Mouse (Mus musculus): ENCODE data around the gene Uhrf1. TPM values are rescaled to one million over a fixed set of nuclear protein-coding genes. Genes with fewer than 3 reads are reported as not detected.
A peak's percentile ranks its signal among the peaks of the same experiment; 100 is the strongest.

Uhrf1 gene
- total and polyA plus RNA-seq, 3 experiments = 108 to 196 (median 186) TPM

DNA sequence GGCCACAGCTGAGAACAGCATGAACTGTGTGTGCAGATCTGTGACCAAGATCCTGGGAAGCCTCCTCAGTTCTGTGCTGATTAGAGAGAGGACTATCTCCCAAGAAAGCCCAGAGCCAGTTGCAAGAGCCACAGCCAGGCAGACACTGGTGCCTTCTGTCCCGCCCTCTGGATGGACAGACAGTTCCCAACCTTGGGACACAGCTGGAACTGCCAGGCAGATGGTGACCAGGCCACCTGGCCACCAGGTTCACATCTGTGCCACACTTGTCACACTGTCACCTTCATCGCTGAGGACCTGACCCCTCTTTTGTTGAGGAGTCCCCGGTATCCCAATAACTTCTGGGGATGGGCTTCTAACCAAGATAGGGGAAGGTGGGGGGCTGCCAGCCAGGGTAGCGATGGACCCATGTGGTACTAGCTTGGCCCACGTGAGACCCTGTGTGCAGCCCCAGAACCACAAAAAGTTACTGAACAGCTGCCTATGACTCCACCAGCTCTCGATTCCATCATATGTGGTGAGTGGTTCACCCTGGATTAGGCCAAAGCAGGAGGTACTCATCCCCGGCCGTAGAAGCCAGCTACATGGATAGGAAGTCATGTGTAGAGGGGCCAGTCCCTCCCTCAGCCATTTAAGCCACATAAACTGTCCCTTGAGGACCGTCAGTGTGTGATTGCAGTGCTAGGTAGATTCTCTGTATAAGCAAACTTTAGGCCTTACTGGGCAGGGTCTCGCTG lies 43.7 kb upstream of the Uhrf1 start:
- no peaks in the 10 kb centered on the region for H3K9me3 ChIP-seq (replicated peaks)
- peaks cover 3% of the 10 kb centered on the region; the same call in 1 of the 2 replicates for H3K27me3 ChIP-seq (ENCODE audit: insufficient read depth, low read length)
- peaks cover 75% of the 10 kb centered on the region for H3K4me1 ChIP-seq (ENCODE audit: insufficient read depth, low read depth, low read length)
- no peak for TF ChIP-seq GATA2 (IDR thresholded peaks at IDR 0.05; ENCODE audit: borderline replicate concordance, low read depth, low read length)
- TF ChIP-seq CTCF (IDR thresholded peaks at IDR 0.05; ENCODE audit: low read depth, low read length) = no peak
- TF ChIP-seq GATA1 (IDR thresholded peaks at IDR 0.05; ENCODE audit: borderline replicate concordance, low read length) = no peak
- no peak for TF ChIP-seq POLR2AphosphoS5 (IDR thresholded peaks at IDR 0.05; ENCODE audit: insufficient replicate concordance, low read depth, low read length)
- no peak for TF ChIP-seq TAL1 (conservative IDR thresholded peaks at IDR 0.05; ENCODE audit: low read depth, low read length)
- DNase-seq (ENCODE audit: low spot score) (no peak), ATAC-seq (ENCODE audit: extremely low read depth, insufficient number of reproducible peaks, low FRiP score, poor library complexity, severe bottlenecking) (no peak)
- H3K36me3 ChIP-seq (replicated peaks) = peaks cover 65% of the 10 kb centered on the region
- H3K4me3 ChIP-seq (ENCODE audit: low read depth, low read length) = peak overlapping the region; percentile 82; the same call in 1 of the 2 replicates

DNA sequence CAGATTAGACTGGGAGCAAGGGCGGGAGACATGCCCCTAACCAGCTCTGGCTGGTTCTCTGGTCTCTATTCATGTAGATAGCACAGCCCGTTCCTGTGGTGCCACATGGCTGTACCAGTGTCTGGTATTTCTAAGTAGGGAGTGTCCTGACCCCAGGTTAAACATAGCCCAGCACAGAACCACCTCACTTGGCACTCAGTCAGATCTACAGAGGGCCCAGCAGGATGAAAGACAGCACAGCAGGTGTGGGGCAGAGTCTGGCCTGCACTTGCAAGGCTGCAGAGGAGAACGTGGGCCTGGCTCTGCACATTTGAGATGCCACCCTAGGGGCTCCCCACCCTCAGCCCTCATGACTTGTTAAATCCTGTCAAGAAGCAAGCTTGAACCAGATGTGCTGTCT lies 42.0 kb upstream of the Uhrf1 start:
- Histone ChIP-seq H3K9me3 (replicated peaks) (no peaks in the 10 kb centered on the region), H3K4me3 (ENCODE audit: low read depth, low read length) (peak overlapping the region; percentile 5; the same call in 1 of the 2 replicates), H3K4me1 (ENCODE audit: insufficient read depth, low read depth, low read length) (peaks cover 78% of the 10 kb centered on the region), H3K27me3 (ENCODE audit: insufficient read depth, low read length) (no peaks in the 10 kb centered on the region), H3K36me3 (replicated peaks) (peaks cover 80% of the 10 kb centered on the region)
- no peak for TF ChIP-seq GATA1 (IDR thresholded peaks at IDR 0.05; ENCODE audit: borderline replicate concordance, low read length)
- TF ChIP-seq GATA2 (IDR thresholded peaks at IDR 0.05; ENCODE audit: borderline replicate concordance, low read depth, low read length) = no peak
- no peak for TF ChIP-seq TAL1 (conservative IDR thresholded peaks at IDR 0.05; ENCODE audit: low read depth, low read length)
- no peak for TF ChIP-seq CTCF (IDR thresholded peaks at IDR 0.05; ENCODE audit: low read depth, low read length)
- TF ChIP-seq POLR2AphosphoS5 (IDR thresholded peaks at IDR 0.05; ENCODE audit: insufficient replicate concordance, low read depth, low read length) = no peak
- DNase-seq (ENCODE audit: low spot score) (no peak), ATAC-seq (ENCODE audit: extremely low read depth, insufficient number of reproducible peaks, low FRiP score, poor library complexity, severe bottlenecking) (no peak)

DNA sequence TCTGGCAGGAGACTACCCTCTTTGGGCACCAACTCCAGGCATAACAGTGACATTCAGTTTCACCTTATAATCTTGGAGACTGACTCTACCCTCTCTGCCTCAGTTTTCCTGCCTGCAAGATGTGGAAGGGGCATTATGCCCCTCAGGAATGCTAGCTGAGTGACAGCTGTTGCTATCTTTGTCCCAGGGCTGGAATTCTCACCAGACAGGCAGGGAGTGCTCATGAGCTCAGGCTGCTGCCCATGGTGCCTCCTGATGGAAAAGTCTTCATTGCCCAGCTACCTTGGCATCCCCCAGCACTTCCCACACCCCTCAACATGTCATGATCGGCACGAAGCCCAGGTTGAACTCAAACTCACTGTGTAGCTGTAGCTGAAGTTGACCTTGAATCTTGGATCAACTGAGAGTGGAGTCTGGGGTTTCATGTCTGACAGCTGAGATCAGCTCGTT lies 40.5 kb upstream of the Uhrf1 start:
- H3K9me3 ChIP-seq (replicated peaks) = no peaks in the 10 kb centered on the region
- no peak for ATAC-seq (ENCODE audit: extremely low read depth, insufficient number of reproducible peaks, low FRiP score, poor library complexity, severe bottlenecking)
- H3K4me3 ChIP-seq (ENCODE audit: low read depth, low read length) = no peak overlapping the region
- peaks cover 80% of the 10 kb centered on the region for H3K4me1 ChIP-seq (ENCODE audit: insufficient read depth, low read depth, low read length)
- TF ChIP-seq GATA2 (IDR thresholded peaks at IDR 0.05; ENCODE audit: borderline replicate concordance, low read depth, low read length) = no peak
- TF ChIP-seq CTCF (IDR thresholded peaks at IDR 0.05; ENCODE audit: low read depth, low read length) = no peak
- TF ChIP-seq TAL1 (conservative IDR thresholded peaks at IDR 0.05; ENCODE audit: low read depth, low read length) = no peak
- no peak for TF ChIP-seq POLR2AphosphoS5 (IDR thresholded peaks at IDR 0.05; ENCODE audit: insufficient replicate concordance, low read depth, low read length)
- no peak for TF ChIP-seq GATA1 (IDR thresholded peaks at IDR 0.05; ENCODE audit: borderline replicate concordance, low read length)
- peaks cover 79% of the 10 kb centered on the region for H3K36me3 ChIP-seq (replicated peaks)
- DNase-seq (ENCODE audit: low spot score) = no peak
- H3K27me3 ChIP-seq (ENCODE audit: insufficient read depth, low read length) = no peaks in the 10 kb centered on the region

DNA sequence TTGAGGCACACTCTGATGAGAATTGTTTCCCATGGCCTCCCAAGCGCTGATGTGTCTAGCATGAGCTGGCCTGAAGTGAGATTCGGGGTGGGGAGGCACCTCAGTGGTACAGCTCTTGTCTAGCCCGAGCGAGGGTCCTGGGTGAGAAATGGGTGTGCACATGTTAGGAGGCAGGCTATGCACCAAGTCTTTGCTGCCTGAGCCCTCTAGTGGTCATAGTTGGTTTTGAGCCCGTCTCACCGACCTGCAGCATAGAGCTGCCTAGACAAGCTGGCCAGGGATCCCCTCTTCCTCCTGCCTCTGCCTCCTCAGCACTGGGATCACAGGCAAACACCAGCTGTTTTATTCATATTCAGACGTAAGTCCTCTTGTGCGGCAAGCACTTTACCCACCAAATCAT lies 39.1 kb upstream of the Uhrf1 start:
- no peaks in the 10 kb centered on the region for H3K27me3 ChIP-seq (ENCODE audit: insufficient read depth, low read length)
- H3K4me3 ChIP-seq (ENCODE audit: low read depth, low read length) = peak overlapping the region; percentile 22; the same call in 1 of the 2 replicates
- peaks cover 69% of the 10 kb centered on the region for H3K4me1 ChIP-seq (ENCODE audit: insufficient read depth, low read depth, low read length)
- TF ChIP-seq GATA2 (IDR thresholded peaks at IDR 0.05; ENCODE audit: borderline replicate concordance, low read depth, low read length) (no peak), GATA1 (IDR thresholded peaks at IDR 0.05; ENCODE audit: borderline replicate concordance, low read length) (no peak), CTCF (IDR thresholded peaks at IDR 0.05; ENCODE audit: low read depth, low read length) (peak; percentile 92)
- peak; percentile 69 for ATAC-seq (ENCODE audit: extremely low read depth, insufficient number of reproducible peaks, low FRiP score, poor library complexity, severe bottlenecking)
- no peak for DNase-seq (ENCODE audit: low spot score)
- H3K36me3 ChIP-seq (replicated peaks) = peaks cover 67% of the 10 kb centered on the region
- no peaks in the 10 kb centered on the region for H3K9me3 ChIP-seq (replicated peaks)

DNA sequence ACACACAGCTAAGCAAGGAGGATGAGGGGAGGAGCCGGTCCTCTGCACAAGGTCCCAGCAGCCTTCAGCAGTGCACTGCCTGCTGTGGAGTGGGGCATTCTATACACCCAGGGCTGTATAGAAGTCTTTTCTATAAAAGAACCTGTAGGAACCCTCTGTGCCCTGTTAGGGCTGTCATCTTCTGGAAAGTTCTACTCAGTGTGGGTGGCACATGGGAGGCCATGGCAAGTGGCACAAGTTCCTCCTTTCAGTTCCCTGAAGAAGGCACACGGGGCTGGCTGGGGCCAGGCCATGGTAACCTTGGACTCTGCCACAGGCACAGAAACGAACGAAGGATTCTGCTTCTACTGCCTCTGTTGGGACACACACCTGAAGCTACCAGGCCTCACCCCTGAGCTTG lies 38.1 kb upstream of the Uhrf1 start:
- Histone ChIP-seq H3K27me3 (ENCODE audit: insufficient read depth, low read length) (no peaks in the 10 kb centered on the region), H3K9me3 (replicated peaks) (no peaks in the 10 kb centered on the region), H3K36me3 (replicated peaks) (peaks cover 64% of the 10 kb centered on the region), H3K4me3 (ENCODE audit: low read depth, low read length) (no peak overlapping the region), H3K4me1 (ENCODE audit: insufficient read depth, low read depth, low read length) (peaks cover 68% of the 10 kb centered on the region)
- no peak for TF ChIP-seq CTCF (IDR thresholded peaks at IDR 0.05; ENCODE audit: low read depth, low read length)
- TF ChIP-seq TAL1 (conservative IDR thresholded peaks at IDR 0.05; ENCODE audit: low read depth, low read length) = no peak
- TF ChIP-seq GATA1 (IDR thresholded peaks at IDR 0.05; ENCODE audit: borderline replicate concordance, low read length) = no peak
- no peak for TF ChIP-seq GATA2 (IDR thresholded peaks at IDR 0.05; ENCODE audit: borderline replicate concordance, low read depth, low read length)
- TF ChIP-seq POLR2AphosphoS5 (IDR thresholded peaks at IDR 0.05; ENCODE audit: insufficient replicate concordance, low read depth, low read length) = no peak
- DNase-seq (ENCODE audit: low spot score) = no peak
- no peak for ATAC-seq (ENCODE audit: extremely low read depth, insufficient number of reproducible peaks, low FRiP score, poor library complexity, severe bottlenecking)

DNA sequence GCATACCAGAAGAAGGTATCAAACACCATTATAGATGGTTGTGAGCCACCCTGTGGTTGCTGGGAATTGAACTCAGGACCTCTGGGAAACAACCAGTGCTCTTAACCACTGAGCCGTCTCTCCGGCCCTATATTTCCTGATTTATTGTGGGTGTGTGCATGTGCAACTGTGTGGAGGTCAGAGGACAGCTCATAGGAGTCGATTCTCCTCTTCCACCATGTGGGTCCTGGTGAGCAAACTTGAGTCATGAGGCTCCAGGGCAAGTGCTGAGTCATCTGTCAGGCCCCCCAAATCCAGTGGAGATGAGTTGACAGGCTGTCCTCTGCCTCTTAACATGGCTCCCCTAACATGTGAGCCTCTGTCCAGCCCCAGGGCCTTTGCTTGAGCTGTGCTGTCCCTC lies 37.3 kb upstream of the Uhrf1 start:
- H3K4me1 ChIP-seq (ENCODE audit: insufficient read depth, low read depth, low read length) = peaks cover 62% of the 10 kb centered on the region
- no peaks in the 10 kb centered on the region for H3K27me3 ChIP-seq (ENCODE audit: insufficient read depth, low read length)
- peaks cover 64% of the 10 kb centered on the region for H3K36me3 ChIP-seq (replicated peaks)
- H3K4me3 ChIP-seq (ENCODE audit: low read depth, low read length) = no peak overlapping the region
- DNase-seq (ENCODE audit: low spot score) (no peak), ATAC-seq (ENCODE audit: extremely low read depth, insufficient number of reproducible peaks, low FRiP score, poor library complexity, severe bottlenecking) (peak; percentile 5; the same call in 1 of the 2 replicates)
- H3K9me3 ChIP-seq (replicated peaks) = no peaks in the 10 kb centered on the region
- TF ChIP-seq GATA2 (IDR thresholded peaks at IDR 0.05; ENCODE audit: borderline replicate concordance, low read depth, low read length) = no peak
- no peak for TF ChIP-seq CTCF (IDR thresholded peaks at IDR 0.05; ENCODE audit: low read depth, low read length)
- no peak for TF ChIP-seq POLR2AphosphoS5 (IDR thresholded peaks at IDR 0.05; ENCODE audit: insufficient replicate concordance, low read depth, low read length)
